Mouse (Mus musculus) kidney, adult 8-10 months (tissue): ENCODE measurements around the gene Trap1a.
"Not testable (repeated sequence)": the region's sequence is repeated elsewhere in the genome, so short reads cannot be mapped to it uniquely, and the experiment has no call there.

Experiments
- DNase-seq, 2 experiments: peaks; one replicate each; pipeline ENCODE4 v3.0.0; 2022

Gene Trap1a

GRCm38 (mm10) chrX:139333263-139333994 is at the start of gene Trap1a:
Trap1a (plus strand) TSS chrX:139333683.
- no peak for DNase-seq

- no peak for DNase-seq
These were observed 40.4 kb upstream of the Trap1a start for GRCm38 (mm10) chrX:139293114-139293513.

GRCm38 (mm10) chrX:139295325-139295724 is 38.2 kb upstream of the Trap1a start:
- peak in 1 of 2 experiments; percentile 9 for DNase-seq

- not testable (repeated sequence) for DNase-seq
These were observed 16.1 kb upstream of the Trap1a start for GRCm38 (mm10) chrX:139317356-139317755.

GRCm38 (mm10) chrX:139332583-139332982 is 900 bp upstream of the Trap1a start:
- DNase-seq: no peak

- no peak for DNase-seq
These were observed 1.3 kb downstream of the Trap1a start for GRCm38 (mm10) chrX:139334504-139335418.

GRCm38 (mm10) chrX:139335419-139336074 is 2.1 kb downstream of the Trap1a start:
- no peak for DNase-seq

- no peak for DNase-seq
These were observed 6.1 kb downstream of the Trap1a start for GRCm38 (mm10) chrX:139339553-139339952.

- DNase-seq: no peak
These were observed 7.7 kb downstream of the Trap1a start for GRCm38 (mm10) chrX:139341185-139341584.

- DNase-seq: no peak
These were observed 18.8 kb downstream of the Trap1a start for GRCm38 (mm10) chrX:139352192-139352772.

- DNase-seq: peak in 1 of 2 experiments; percentile 22
These were observed 24.3 kb downstream of the Trap1a start for GRCm38 (mm10) chrX:139357639-139358260.

GRCm38 (mm10) chrX:139358361-139358760 is 24.9 kb downstream of the Trap1a start:
- no peak for DNase-seq

GRCm38 (mm10) chrX:139366837-139367528 is 33.5 kb downstream of the Trap1a start:
- no peak for DNase-seq

- no peak for DNase-seq
These were observed 34.0 kb downstream of the Trap1a start for GRCm38 (mm10) chrX:139367529-139367908.

GRCm38 (mm10) chrX:139369122-139369521 is 35.6 kb downstream of the Trap1a start:
- DNase-seq: peak in 1 of 2 experiments; percentile 19

GRCm38 (mm10) chrX:139372665-139373064 is 39.2 kb downstream of the Trap1a start:
- DNase-seq: no peak
